Mouse (Mus musculus) left cerebral cortex, postnatal 25 days (tissue): ENCODE measurements around the gene Pradc1. TPM values are rescaled to one million over a fixed set of nuclear protein-coding genes. Genes with fewer than 3 reads are reported as not detected.
A peak's percentile ranks its signal among the peaks of the same experiment; 100 is the strongest.

Source experiments
- DNase-seq, 2 experiments: peaks; one replicate each; pipeline ENCODE4 v3.0.0; 2022; ENCODE audit warnings: low spot score in 2 of 2, mixed read lengths in 1 of 2
- intact Hi-C: fragments of 180-260 bp; cut with DNase I; formaldehyde crosslinking; loops from one replicate; pipeline ENCODE4 v1.15.1; 2025
- total RNA-seq, 2 experiments: library from RNA; stranded (reverse); gene quantifications; 2 replicates each; pipeline ENCODE4 v1.2.3; 2021

Gene Pradc1
- total RNA-seq, 2 experiments from 2014 or later = 25.6 to 28.5 TPM

DNA sequence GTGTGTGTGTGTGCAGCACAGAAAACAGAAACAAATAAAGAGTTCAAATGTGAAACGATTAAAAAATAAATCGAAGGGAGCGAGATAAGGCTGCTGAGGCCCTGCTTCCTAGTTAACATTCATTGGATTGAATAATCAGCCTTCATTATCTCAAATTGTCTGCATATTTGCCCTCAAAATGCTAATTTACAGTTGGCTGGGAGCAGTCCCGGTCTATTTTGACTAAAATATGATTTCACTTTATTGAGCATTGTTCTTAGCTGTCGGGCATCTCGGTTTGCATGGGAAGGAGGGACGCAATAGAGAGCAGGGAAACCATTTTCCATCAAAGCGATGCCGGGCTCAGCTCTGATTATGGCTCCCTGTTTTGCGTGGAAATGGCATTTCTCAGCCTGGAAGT, 48.7 kb downstream of the Pradc1 start:
- intact Hi-C loops = no loop called here

GRCm38 (mm10) chr6:85402613-85403012, 49.2 kb downstream of the Pradc1 start:
- intact Hi-C loops = no loop called here
- no peak for DNase-seq

More for the DNA sequence above, 48.7 kb downstream of the Pradc1 start:
- DNase-seq = no peak

DNA sequence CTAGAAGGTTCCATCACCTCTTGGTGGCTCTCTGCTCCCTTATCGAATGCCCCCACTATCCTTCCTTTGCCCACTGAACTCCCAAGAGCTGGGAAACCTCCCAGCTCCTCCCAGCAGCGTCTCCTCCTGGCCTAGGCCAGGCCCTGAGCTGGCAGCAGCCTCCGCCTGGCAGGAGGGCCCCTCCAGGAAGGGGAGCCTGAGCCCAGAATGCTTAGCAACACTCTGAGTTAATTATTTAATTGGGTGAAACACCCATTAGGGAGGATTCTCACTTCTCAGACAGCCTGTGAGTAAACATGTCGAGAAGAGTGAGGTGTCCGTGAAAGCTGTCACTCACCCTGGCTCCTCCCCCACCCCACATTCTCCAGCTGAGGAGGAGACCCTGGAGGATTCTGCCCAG, 52.1 kb downstream of the Pradc1 start:
- intact Hi-C loops = loop anchor here (5.0 kb wide), 1 partner anchor 162 kb away; no protein-coding TSS in a partner anchor
- peak in 1 of 2 experiments; percentile 8 for DNase-seq

- peak; percentile 28 to 44 for DNase-seq
- intact Hi-C loops = loop anchor here (5.0 kb wide), 1 partner anchor 160 kb away; no protein-coding TSS in a partner anchor
These were observed 54.6 kb downstream of the Pradc1 start for GRCm38 (mm10) chr6:85397165-85397564.

Other genes with a start within 250 kb of the Pradc1 start
- 100 to 1,000 TPM; 165 TPM for gene Sfxn5, start 118.5 kb downstream of the Pradc1 start, total RNA-seq
- gene Rab11fip5, start 77.3 kb downstream of the Pradc1 start, total RNA-seq = 10 to 100 TPM; 65.7 to 66.8 TPM
- not detected for gene Noto, start 28.1 kb downstream of the Pradc1 start, total RNA-seq
- gene Smyd5, start 20.0 kb downstream of the Pradc1 start, total RNA-seq = 10 to 100 TPM; 38.6 to 39.4 TPM
- 100 to 1,000 TPM; 206 to 214 TPM for gene Cct7, start 456 bp downstream of the Pradc1 start, total RNA-seq
- 100 to 1,000 TPM; 109 to 112 TPM for gene Fbxo41, start 51.0 kb upstream of the Pradc1 start, total RNA-seq
- 10 to 100 TPM; 52.8 to 54.4 TPM for gene Egr4, start 61.6 kb upstream of the Pradc1 start, total RNA-seq
- gene Alms1, start 135.6 kb upstream of the Pradc1 start, total RNA-seq = 1 to 10 TPM; 8.1 to 9.8 TPM